Mouse (Mus musculus): ENCODE measurements around the gene Pde4a.
"Not testable (repeated sequence)": the region's sequence is repeated elsewhere in the genome, so short reads cannot be mapped to it uniquely, and the experiment has no call there.

Pde4a gene

GRCm38 (mm10) chr9:21183905-21184413 lies 18.4 kb downstream of the Pde4a start:
- no peak for DNase-seq

- DNase-seq: peak; percentile 58
Observed at GRCm38 (mm10) chr9:21184733-21185132, 19.2 kb downstream of the Pde4a start.

GRCm38 (mm10) chr9:21185436-21185835 lies 19.9 kb downstream of the Pde4a start:
- no peak for DNase-seq

GRCm38 (mm10) chr9:21189905-21190304 lies 24.4 kb downstream of the Pde4a start:
- DNase-seq: peak; percentile 10

GRCm38 (mm10) chr9:21190670-21191069 lies 25.2 kb downstream of the Pde4a start:
- DNase-seq: no peak

GRCm38 (mm10) chr9:21193786-21194185 lies 28.3 kb downstream of the Pde4a start:
- no peak for DNase-seq

- no peak for DNase-seq
Observed at GRCm38 (mm10) chr9:21194787-21195493, 29.4 kb downstream of the Pde4a start.

- DNase-seq: not testable (repeated sequence)
Observed at GRCm38 (mm10) chr9:21195736-21196505, 30.4 kb downstream of the Pde4a start.

- peak; percentile 74 for DNase-seq
Observed at GRCm38 (mm10) chr9:21196521-21197433, 31.3 kb downstream of the Pde4a start.

- DNase-seq: peak; percentile 65
Observed at GRCm38 (mm10) chr9:21197981-21198380, 32.5 kb downstream of the Pde4a start.

GRCm38 (mm10) chr9:21198960-21199359 lies 33.4 kb downstream of the Pde4a start:
- no peak for DNase-seq

- DNase-seq: no peak
Observed at GRCm38 (mm10) chr9:21204156-21204527, 38.6 kb downstream of the Pde4a start.

GRCm38 (mm10) chr9:21204528-21205272 lies 39.2 kb downstream of the Pde4a start:
- DNase-seq: no peak

GRCm38 (mm10) chr9:21206848-21207247 lies 41.3 kb downstream of the Pde4a start:
- DNase-seq: no peak

GRCm38 (mm10) chr9:21208626-21209025 lies 43.1 kb downstream of the Pde4a start:
- no peak for DNase-seq

- no peak for DNase-seq
Observed at GRCm38 (mm10) chr9:21210821-21211220, 45.3 kb downstream of the Pde4a start.

- DNase-seq: no peak
Observed at GRCm38 (mm10) chr9:21211624-21212023, 46.1 kb downstream of the Pde4a start.

- DNase-seq: no peak
Observed at GRCm38 (mm10) chr9:21213617-21214190, 48.2 kb downstream of the Pde4a start.

GRCm38 (mm10) chr9:21216050-21216841 lies 50.7 kb downstream of the Pde4a start:
- no peak for DNase-seq

GRCm38 (mm10) chr9:21219820-21220219 lies 54.3 kb downstream of the Pde4a start:
- DNase-seq: no peak

All from cerebellum, adult 11-12 months (tissue).